Mouse (Mus musculus) CH12.LX (cell line): ENCODE measurements around the gene Ttc4. TPM values are rescaled to one million over a fixed set of nuclear protein-coding genes. Genes with fewer than 3 reads are reported as not detected.

Experiments
- DNase-seq: peaks from one replicate; pipeline ENCODE4 v3.0.0-alpha.2; 2013; ENCODE audit errors: extremely low read depth
- H3K27ac ChIP-seq: 2 replicates; pipeline ENCODE4 v1.5.1; 2012; ENCODE audit warnings: low read depth, mild to moderate bottlenecking, control low read depth, moderate library complexity; ENCODE audit not compliant: insufficient read depth
- H3K27me3 ChIP-seq: replicated peaks from 2 replicates; pipeline ENCODE3; 2012; ENCODE audit warnings: inconsistent platforms
- H3K36me3 ChIP-seq, 2 experiments: replicated peaks in 1 of 2; 2 replicates each; pipeline versions ENCODE3 to v1.6.1; 2012; ENCODE audit warnings: inconsistent platforms in 1 of 2, low read length in 1 of 2, mild to moderate bottlenecking in 1 of 2, mixed read lengths in 1 of 2, moderate library complexity in 1 of 2; ENCODE audit not compliant: control insufficient read depth in 1 of 2, insufficient read depth in 1 of 2
- H3K4me1 ChIP-seq, 2 experiments: 2 replicates each; pipeline ENCODE4 v1.6.1; 2012; ENCODE audit warnings: inconsistent platforms in 1 of 2, moderate library complexity in 1 of 2; ENCODE audit not compliant: insufficient read depth in 2 of 2, control insufficient read depth in 1 of 2
- H3K4me2 ChIP-seq: 2 replicates; pipeline ENCODE4 v1.6.1; 2012; ENCODE audit warnings: low read depth, mild to moderate bottlenecking, control low read depth; ENCODE audit not compliant: poor library complexity, insufficient read depth, severe bottlenecking
- H3K4me3 ChIP-seq, 3 experiments: fragments of 150-350 bp in 1 of 3; sonication (generic) in 1 of 3; replicated peaks in 1 of 3; 2 replicates each; pipeline versions ENCODE3 to v1.5.1; 2011 to 2012; ENCODE audit warnings: low read depth in 2 of 3, low read length in 2 of 3, mild to moderate bottlenecking in 2 of 3, moderate library complexity in 2 of 3, control low read depth in 1 of 3, improper control_type of control experiment in 1 of 3, inconsistent platforms in 1 of 3, mixed read lengths in 1 of 3; ENCODE audit not compliant: poor library complexity in 1 of 3
- H3K79me2 ChIP-seq: replicated peaks from 2 replicates; pipeline ENCODE4 v1.6.1; 2012; ENCODE audit warnings: mild to moderate bottlenecking, moderate library complexity; ENCODE audit not compliant: control insufficient read depth, poor library complexity, insufficient read depth, severe bottlenecking; ENCODE audit errors: extremely low read depth
- H3K9ac ChIP-seq: 2 replicates; pipeline ENCODE4 v1.6.1; 2012; ENCODE audit warnings: low read depth, mild to moderate bottlenecking, control low read depth, moderate library complexity; ENCODE audit not compliant: insufficient read depth
- H3K9me3 ChIP-seq: replicated peaks from 2 replicates; pipeline ENCODE3; 2012; ENCODE audit warnings: low read length, inconsistent platforms, mixed read lengths
- CHD1 ChIP-seq: IDR thresholded peaks from 2 replicates; pipeline ENCODE4 v1.6.1; 2012; ENCODE audit warnings: low read depth, low read length, improper control_type of control experiment, inconsistent platforms
- CHD2 ChIP-seq: IDR thresholded peaks from 2 replicates; pipeline ENCODE4 v1.6.1; 2011; ENCODE audit warnings: low read length, improper control_type of control experiment
- CTCF ChIP-seq, 2 experiments: IDR thresholded peaks in 1 of 2; conservative IDR thresholded peaks in 1 of 2; 2 replicates each; pipeline ENCODE4 v1.5.1; 2011 to 2012; ENCODE audit warnings: low read depth in 2 of 2, low read length in 2 of 2, improper control_type of control experiment in 1 of 2, inconsistent platforms in 1 of 2, mild to moderate bottlenecking in 1 of 2, moderate library complexity in 1 of 2
- E2F4 ChIP-seq: IDR thresholded peaks from 2 replicates; pipeline ENCODE4 v1.6.1; 2011; ENCODE audit warnings: low read depth, low read length, improper control_type of control experiment; ENCODE audit not compliant: insufficient replicate concordance
- ELF1 ChIP-seq: IDR thresholded peaks from 2 replicates; pipeline ENCODE4 v1.6.1; 2014; ENCODE audit warnings: low read depth, mild to moderate bottlenecking, inconsistent platforms, low read length, improper control_type of control experiment
- EP300 ChIP-seq: IDR thresholded peaks from 2 replicates; pipeline ENCODE4 v1.6.1; 2011; ENCODE audit warnings: low read length, improper control_type of control experiment
- GABPA ChIP-seq: IDR thresholded peaks from 2 replicates; pipeline ENCODE4 v1.6.1; 2012; ENCODE audit warnings: low read depth, low read length, improper control_type of control experiment, inconsistent platforms; ENCODE audit not compliant: insufficient replicate concordance
- JUN ChIP-seq: IDR thresholded peaks from 2 replicates; pipeline ENCODE4 v1.6.1; 2011; ENCODE audit warnings: low read depth, mild to moderate bottlenecking, low read length, improper control_type of control experiment, moderate library complexity; ENCODE audit not compliant: insufficient read depth
- JUND ChIP-seq: conservative IDR thresholded peaks from 2 replicates; pipeline ENCODE4 v1.6.1; 2011; ENCODE audit warnings: low read depth, low read length, improper control_type of control experiment
- MEF2A ChIP-seq: IDR thresholded peaks from 2 replicates; pipeline ENCODE4 v1.6.1; 2014; ENCODE audit warnings: low read depth, mild to moderate bottlenecking, inconsistent platforms, low read length, improper control_type of control experiment, borderline replicate concordance
- POLR2A ChIP-seq: IDR thresholded peaks from 2 replicates; pipeline ENCODE4 v1.6.1; 2011; ENCODE audit warnings: low read depth, mild to moderate bottlenecking, improper control_type of control experiment, low read length
- RCOR1 ChIP-seq: conservative IDR thresholded peaks from 2 replicates; pipeline ENCODE4 v1.6.1; 2012; ENCODE audit warnings: low read depth, mild to moderate bottlenecking, inconsistent platforms, low read length, improper control_type of control experiment
- SIN3A ChIP-seq: IDR thresholded peaks from 2 replicates; pipeline ENCODE4 v1.6.1; 2012; ENCODE audit warnings: low read length, improper control_type of control experiment, inconsistent platforms
- TCF12 ChIP-seq: IDR thresholded peaks from 2 replicates; pipeline ENCODE4 v1.6.1; 2014; ENCODE audit warnings: low read depth, mild to moderate bottlenecking, inconsistent platforms, low read length, improper control_type of control experiment
- USF1 ChIP-seq: IDR thresholded peaks from 2 replicates; pipeline ENCODE4 v1.6.1; 2014; ENCODE audit warnings: low read depth, mild to moderate bottlenecking, inconsistent platforms, low read length, improper control_type of control experiment
- USF2 ChIP-seq: conservative IDR thresholded peaks from 2 replicates; pipeline ENCODE4 v1.6.1; 2011; ENCODE audit warnings: low read depth, low read length, improper control_type of control experiment
- ZC3H11A ChIP-seq: IDR thresholded peaks from 2 replicates; pipeline ENCODE4 v1.6.1; 2012; ENCODE audit warnings: low read depth, mild to moderate bottlenecking, inconsistent platforms, low read length, improper control_type of control experiment
- ZKSCAN1 ChIP-seq: IDR thresholded peaks from 2 replicates; pipeline ENCODE4 v1.6.1; 2012; ENCODE audit warnings: low read depth, inconsistent platforms, low read length, improper control_type of control experiment, borderline replicate concordance
- dilution Hi-C: fragments of 300-500 bp; cut with MboI; formaldehyde crosslinking; loops from 2 replicates; pipeline ENCODE4 v1.14.3; 2020; ENCODE audit warnings: low sequenced_read_pairs; ENCODE audit not compliant: extremely low pct_unique_long_range_greater_than_20kb, extremely low pct_ligation_motif_present
- in situ Hi-C: fragments of 300-500 bp; cut with MboI; formaldehyde crosslinking; loops from 3 replicates; pipeline ENCODE4 v1.14.3; 2019; ENCODE audit warnings: low sequenced_read_pairs, low pct_ligation_motif_present, low pct_unique_long_range_greater_than_20kb, mixed read lengths
- polyA plus RNA-seq: library from polyadenylated mRNA; unstranded; fragments of >175 nt; gene quantifications from 2 replicates; pipeline ENCODE4 v1.2.1, GENCODE M21; 2012; ENCODE audit warnings: low read depth; ENCODE audit not compliant: insufficient read length
- total RNA-seq, 2 experiments: library from RNA; depleted of rRNA; stranded (reverse); fragments of 300-350 nt in 1 of 2; fragments of >200 nt in 1 of 2; gene quantifications; 2 replicates each; pipeline ENCODE4 v1.2.3; 2012 to 2014

The Ttc4 gene
- total and polyA plus RNA-seq, 3 experiments = 47.8 to 61.8 (median 50.2) TPM

GRCm38 (mm10) chr4:106665269-106665668 lies 13.5 kb downstream of the Ttc4 start:
- TF ChIP-seq ZC3H11A = no peak
- no peak for TF ChIP-seq JUND
- TF ChIP-seq EP300 = no peak
- TF ChIP-seq CTCF (conservative IDR thresholded peaks at IDR 0.05 in 1 of 2, IDR thresholded peaks at IDR 0.05 in 1 of 2; ENCODE audit: low read depth in 2 of 2, low read length in 2 of 2) = no peak
- TF ChIP-seq POLR2A = no peak
- TF ChIP-seq MEF2A = no peak
- TF ChIP-seq E2F4 = no peak
- no peak for TF ChIP-seq JUN
- TF ChIP-seq RCOR1 = no peak
- TF ChIP-seq GABPA = no peak
- TF ChIP-seq CHD2 = no peak
- TF ChIP-seq USF2 = no peak
- TF ChIP-seq ZKSCAN1 = no peak
- no peak for TF ChIP-seq SIN3A
- TF ChIP-seq TCF12 = no peak
- TF ChIP-seq USF1 = no peak
- no peak for TF ChIP-seq ELF1
- H3K27ac ChIP-seq = no peak overlapping the region
- no peak for DNase-seq
- in situ Hi-C loops (no loop called here), dilution Hi-C loops (no loop called here)
- no peaks in the 10 kb centered on the region for H3K9me3 ChIP-seq
- no peaks in the 10 kb centered on the region for H3K79me2 ChIP-seq
- no peak overlapping the region for H3K9ac ChIP-seq
- H3K36me3 ChIP-seq = peaks cover 92 to 100% of the 10 kb centered on the region in 2 experiments
- no peak overlapping the region for H3K4me3 ChIP-seq
- no peak overlapping the region for H3K4me2 ChIP-seq
- H3K27me3 ChIP-seq = no peaks in the 10 kb centered on the region
- H3K4me1 ChIP-seq = no peaks in the 10 kb centered on the region

- Histone ChIP-seq H3K9me3 (no peaks in the 10 kb centered on the region), H3K4me3 (no peak overlapping the region), H3K79me2 (no peaks in the 10 kb centered on the region), H3K27ac (no peak overlapping the region), H3K36me3 (peaks cover 92 to 100% of the 10 kb centered on the region in 2 experiments), H3K4me1 (no peaks in the 10 kb centered on the region), H3K4me2 (no peak overlapping the region), H3K9ac (no peak overlapping the region), H3K27me3 (no peaks in the 10 kb centered on the region)
- DNase-seq = no peak
- dilution Hi-C loops (no loop called here), in situ Hi-C loops (no loop called here)
- TF ChIP-seq SIN3A (no peak), USF2 (no peak), CHD1 (no peak), RCOR1 (no peak), USF1 (no peak), POLR2A (no peak)
Measured at GRCm38 (mm10) chr4:106664697-106665096, 14.0 kb downstream of the Ttc4 start.
